Mouse (Mus musculus) heart, embryonic 15.5 days (tissue): ENCODE measurements around the gene Abhd12. TPM values are rescaled to one million over a fixed set of nuclear protein-coding genes. Genes with fewer than 3 reads are reported as not detected.
A peak's percentile ranks its signal among the peaks of the same experiment; 100 is the strongest.
"Not testable (repeated sequence)": the region's sequence is repeated elsewhere in the genome, so short reads cannot be mapped to it uniquely, and the experiment has no call there.

Experiments used
- ATAC-seq: fragments of 200-750 bp; cut with Nextera tagmentation; replicated peaks from 2 replicates; pipeline ENCODE4 v1.8.0; 2017; ENCODE audit warnings: low read depth, moderate TSS enrichment; ENCODE audit not compliant: insufficient number of reproducible peaks, insufficient read depth, low FRiP score
- H3K27ac ChIP-seq: fragments of 300-500 bp; sonication (generic); 2 replicates; pipeline ENCODE4 v1.5.1; 2015; ENCODE audit warnings: mild to moderate bottlenecking, inconsistent platforms
- H3K27me3 ChIP-seq: fragments of 300-500 bp; sonication (generic); 2 replicates; pipeline ENCODE4 v1.6.1; 2015; ENCODE audit warnings: inconsistent platforms
- H3K36me3 ChIP-seq: fragments of 300-500 bp; sonication (generic); 2 replicates; pipeline ENCODE4 v1.6.1; 2015; ENCODE audit warnings: mild to moderate bottlenecking, inconsistent platforms
- H3K4me1 ChIP-seq: fragments of 300-500 bp; sonication (generic); replicated peaks from 2 replicates; pipeline ENCODE4 v1.6.1; 2015; ENCODE audit warnings: inconsistent platforms
- H3K4me2 ChIP-seq: fragments of 300-500 bp; sonication (generic); 2 replicates; pipeline ENCODE4 v1.6.1; 2015; ENCODE audit warnings: inconsistent platforms, mild to moderate bottlenecking, moderate library complexity
- H3K4me3 ChIP-seq: fragments of 300-500 bp; sonication (generic); 2 replicates; pipeline ENCODE4 v1.5.1; 2015; ENCODE audit warnings: mild to moderate bottlenecking, inconsistent platforms
- H3K9ac ChIP-seq: fragments of 300-500 bp; sonication (generic); 2 replicates; pipeline ENCODE4 v1.6.1; 2015; ENCODE audit warnings: mild to moderate bottlenecking, inconsistent platforms
- H3K9me3 ChIP-seq: fragments of 300-500 bp; sonication (generic); replicated peaks from 2 replicates; pipeline ENCODE4 v1.6.1; 2016; ENCODE audit warnings: inconsistent platforms
- WGBS: fragments of 180-500 bp; shearing (Covaris S2); methylation state at CpG from one replicate; pipeline ENCODE4 v1.1.7; 2015; ENCODE audit warnings: mixed read lengths; 5-methylcytosine and 5-hydroxymethylcytosine counted together
- polyA plus RNA-seq: library from polyadenylated mRNA; unstranded; fragments of >200 nt; fragmentation: Nextera tagmentation; extraction: Ambion mirVana; gene quantifications from 2 replicates; pipeline ENCODE4 v1.2.1, GENCODE M21; 2015

The Abhd12 gene
- polyA plus RNA-seq, 1 experiment from 2014 or later: 34.5 TPM

- Histone ChIP-seq H3K27ac (peak overlapping the region; percentile 84), H3K4me1 (peaks cover 7% of the 10 kb centered on the region; the same call in 1 of the 2 replicates), H3K9ac (peak overlapping the region; percentile 46), H3K27me3 (no peaks in the 10 kb centered on the region), H3K4me3 (peak overlapping the region; percentile 67), H3K36me3 (no peaks in the 10 kb centered on the region), H3K9me3 (no peaks in the 10 kb centered on the region), H3K4me2 (peak overlapping the region; percentile 67)
- peak; percentile 94 for ATAC-seq
- WGBS: under 1% methylated on average over 35 of the region's 35 CpGs
Measured at GRCm38 (mm10) chr2:150909429-150910039, 5.0 kb upstream of the Abhd12 start.

DNA sequence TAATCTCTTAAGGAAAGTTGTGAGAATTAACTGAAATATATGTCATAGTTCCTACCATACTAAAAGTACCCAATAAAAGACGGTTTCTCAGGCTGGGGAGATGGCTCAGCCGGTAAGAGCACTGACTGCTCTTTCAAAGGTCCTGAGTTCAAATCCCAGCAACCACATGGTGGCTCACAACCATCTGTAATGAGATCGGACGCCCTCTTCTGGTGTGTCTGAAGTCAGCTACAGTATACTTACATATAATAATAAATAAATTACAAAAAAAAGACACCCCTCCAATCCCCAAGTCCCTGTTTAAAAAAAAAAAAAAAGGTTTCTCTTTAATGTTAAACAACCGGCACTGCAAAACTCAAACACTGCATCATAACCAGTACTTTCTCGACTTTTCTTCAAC is 4.3 kb upstream of the Abhd12 start:
- not testable (repeated sequence) for H3K9ac ChIP-seq, H3K27me3 ChIP-seq, H3K9me3 ChIP-seq, H3K36me3 ChIP-seq, H3K27ac ChIP-seq, ATAC-seq, H3K4me1 ChIP-seq
- peak overlapping the region; percentile 67 for H3K4me2 ChIP-seq
- H3K4me3 ChIP-seq: peak overlapping the region; percentile 67
- 42% methylated on average over 6 of the region's 6 CpGs for WGBS

- H3K9me3 ChIP-seq: no peaks in the 10 kb centered on the region
- no peaks in the 10 kb centered on the region for H3K36me3 ChIP-seq
- ATAC-seq: peak; percentile 32; the same call in 1 of the 2 replicates
- H3K27me3 ChIP-seq: no peaks in the 10 kb centered on the region
- 37% methylated on average over 9 of the region's 9 CpGs for WGBS
- peak within 1 kb of the TSS; percentile 94 for H3K27ac ChIP-seq
- H3K4me1 ChIP-seq: peaks cover 11% of the 10 kb centered on the region
- H3K4me3 ChIP-seq: peak within 1 kb of the TSS; percentile 92
- peak within 1 kb of the TSS; percentile 93 for H3K9ac ChIP-seq
- peak within 1 kb of the TSS; percentile 92 for H3K4me2 ChIP-seq
Measured at GRCm38 (mm10) chr2:150904936-150905450, 452 bp upstream of the Abhd12 start, which contains the start of gene Gins1. Gene Gins1, plus strand, starts transcription at chr2:150905400.

GRCm38 (mm10) chr2:150902347-150902746 is 2.2 kb downstream of the Abhd12 start:
- Histone ChIP-seq H3K27me3 (no peaks in the 10 kb centered on the region), H3K36me3 (no peaks in the 10 kb centered on the region), H3K4me2 (no peak overlapping the region), H3K9ac (no peak overlapping the region), H3K27ac (no peak overlapping the region), H3K9me3 (no peaks in the 10 kb centered on the region), H3K4me3 (no peak overlapping the region), H3K4me1 (peaks cover 10% of the 10 kb centered on the region)
- 84% methylated on average over 8 of the region's 8 CpGs for WGBS
- ATAC-seq: no peak

DNA sequence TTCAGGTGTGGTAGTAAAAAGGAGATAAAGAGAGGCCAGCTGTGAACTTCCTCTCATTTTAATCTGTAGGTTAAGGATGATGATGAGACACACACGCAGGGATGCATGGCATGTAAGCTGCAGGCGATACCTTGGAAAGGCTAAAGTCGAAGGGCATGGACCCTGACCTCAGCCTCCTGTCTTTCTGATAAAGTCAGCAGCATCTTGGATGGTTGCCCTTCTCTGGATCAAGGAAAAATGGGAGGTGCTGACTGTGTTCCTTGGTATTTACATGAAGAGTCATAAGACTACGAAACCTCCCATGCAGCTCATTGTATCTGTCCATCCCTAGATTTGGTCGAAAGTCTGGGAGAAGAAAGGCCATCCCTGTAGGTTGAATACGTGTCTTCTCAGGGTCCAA is 4.2 kb downstream of the Abhd12 start:
- H3K9me3 ChIP-seq: no peaks in the 10 kb centered on the region
- 81% methylated on average over 6 of the region's 6 CpGs for WGBS
- H3K36me3 ChIP-seq: no peaks in the 10 kb centered on the region
- ATAC-seq: no peak
- H3K27me3 ChIP-seq: no peaks in the 10 kb centered on the region
- no peak overlapping the region for H3K4me3 ChIP-seq
- H3K4me1 ChIP-seq: peaks cover 10% of the 10 kb centered on the region
- no peak overlapping the region for H3K4me2 ChIP-seq
- H3K27ac ChIP-seq: no peak overlapping the region
- no peak overlapping the region for H3K9ac ChIP-seq

- ATAC-seq: no peak
- no peak overlapping the region for H3K4me3 ChIP-seq
- H3K4me2 ChIP-seq: no peak overlapping the region
- H3K4me1 ChIP-seq: 0 out of 2 replicates have a peak, but pooled peaks cover 3% of the 10 kb centered on the region
- WGBS: 75% methylated on average over 7 of the region's 7 CpGs
- H3K9me3 ChIP-seq: no peaks in the 10 kb centered on the region
- H3K27me3 ChIP-seq: no peaks in the 10 kb centered on the region
- H3K36me3 ChIP-seq: no peaks in the 10 kb centered on the region
- no peak overlapping the region for H3K9ac ChIP-seq
- H3K27ac ChIP-seq: no peak overlapping the region
Measured at GRCm38 (mm10) chr2:150895691-150896252, 8.8 kb downstream of the Abhd12 start.

- H3K36me3 ChIP-seq: no peaks in the 10 kb centered on the region
- H3K9ac ChIP-seq: no peak overlapping the region
- H3K27ac ChIP-seq: no peak overlapping the region
- H3K27me3 ChIP-seq: no peaks in the 10 kb centered on the region
- no peak for ATAC-seq
- H3K4me2 ChIP-seq: no peak overlapping the region
- 86% methylated on average over 2 of the region's 2 CpGs for WGBS
- no peak overlapping the region for H3K4me3 ChIP-seq
- H3K4me1 ChIP-seq: 0 out of 2 replicates have a peak, but pooled peaks cover 3% of the 10 kb centered on the region
- H3K9me3 ChIP-seq: no peaks in the 10 kb centered on the region
Measured at GRCm38 (mm10) chr2:150894617-150895267, 9.8 kb downstream of the Abhd12 start.

GRCm38 (mm10) chr2:150887370-150887769 is 17.2 kb downstream of the Abhd12 start:
- H3K4me2 ChIP-seq: no peak overlapping the region
- H3K27me3 ChIP-seq: no peaks in the 10 kb centered on the region
- H3K4me1 ChIP-seq: no peaks in the 10 kb centered on the region; the same call in 1 of the 2 replicates
- H3K9me3 ChIP-seq: no peaks in the 10 kb centered on the region
- H3K9ac ChIP-seq: no peak overlapping the region
- no peak overlapping the region for H3K27ac ChIP-seq
- H3K36me3 ChIP-seq: no peaks in the 10 kb centered on the region
- ATAC-seq: no peak
- WGBS: 52% methylated on average over 2 of the region's 2 CpGs
- no peak overlapping the region for H3K4me3 ChIP-seq

DNA sequence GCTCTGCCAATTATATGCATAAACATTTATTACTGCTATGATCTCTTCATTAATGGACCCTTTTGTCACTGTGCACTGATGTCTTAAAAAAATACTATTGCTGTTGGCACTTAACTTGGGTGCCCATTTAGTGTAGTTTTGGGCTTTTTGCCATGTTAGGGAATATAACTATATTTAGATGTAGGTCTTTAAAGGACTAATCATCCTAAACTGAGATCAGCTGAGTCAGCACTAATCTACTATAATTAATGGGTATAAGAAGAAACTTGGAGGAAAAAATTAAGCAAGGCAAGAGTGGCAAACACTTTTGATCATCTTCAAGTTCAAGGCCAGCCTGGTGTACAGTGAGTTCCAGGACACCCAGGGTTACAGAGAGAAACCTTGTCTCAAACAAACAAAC is 18.2 kb downstream of the Abhd12 start:
- Histone ChIP-seq H3K27ac (no peak overlapping the region), H3K4me1 (no peaks in the 10 kb centered on the region; the same call in 1 of the 2 replicates), H3K4me2 (no peak overlapping the region), H3K27me3 (no peaks in the 10 kb centered on the region), H3K9me3 (no peaks in the 10 kb centered on the region), H3K36me3 (no peaks in the 10 kb centered on the region), H3K4me3 (no peak overlapping the region), H3K9ac (no peak overlapping the region)
- ATAC-seq: no peak

- 58% methylated on average over 1 of the region's 1 CpGs for WGBS
- no peaks in the 10 kb centered on the region; the same call in 1 of the 2 replicates for H3K4me1 ChIP-seq
- H3K9me3 ChIP-seq: no peaks in the 10 kb centered on the region
- no peak overlapping the region for H3K27ac ChIP-seq
- no peak overlapping the region for H3K4me3 ChIP-seq
- no peak for ATAC-seq
- no peak overlapping the region for H3K9ac ChIP-seq
- H3K27me3 ChIP-seq: no peaks in the 10 kb centered on the region
- no peak overlapping the region for H3K4me2 ChIP-seq
- no peaks in the 10 kb centered on the region for H3K36me3 ChIP-seq
Measured at GRCm38 (mm10) chr2:150885814-150886213, 18.7 kb downstream of the Abhd12 start.

DNA sequence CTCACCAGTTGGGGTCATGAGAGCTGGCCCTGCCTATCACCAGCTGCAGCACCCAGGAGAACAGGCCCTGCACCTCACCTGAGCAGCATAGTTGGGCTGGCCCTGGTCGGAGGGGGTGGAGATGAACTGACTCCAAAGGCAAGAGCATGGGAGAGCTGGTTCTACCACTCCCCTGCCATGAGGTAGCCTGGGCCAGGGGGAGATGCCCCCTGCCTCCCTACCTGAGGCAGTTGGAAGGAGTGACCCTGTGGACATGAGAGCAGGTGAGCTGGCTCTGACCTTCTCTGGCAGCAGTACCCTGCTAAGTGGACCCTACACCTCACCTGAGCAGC is 19.8 kb downstream of the Abhd12 start:
- H3K36me3 ChIP-seq: no peaks in the 10 kb centered on the region
- 88% methylated on average over 1 of the region's 1 CpGs for WGBS
- no peak overlapping the region for H3K4me3 ChIP-seq
- no peak overlapping the region for H3K27ac ChIP-seq
- no peak overlapping the region for H3K9ac ChIP-seq
- no peaks in the 10 kb centered on the region for H3K27me3 ChIP-seq
- H3K4me1 ChIP-seq: no peaks in the 10 kb centered on the region; the same call in 1 of the 2 replicates
- 0 out of 2 replicates have a peak, but pooled peaks have one; percentile 31 for ATAC-seq
- H3K4me2 ChIP-seq: no peak overlapping the region
- no peaks in the 10 kb centered on the region for H3K9me3 ChIP-seq
